12 mouse cellular contexts compared by ENCODE assay signal in genomic region chr16:42910716-42911115, GRCm38 (mm10). TPM values are rescaled to one million over a fixed set of nuclear protein-coding genes. Genes with fewer than 3 reads are reported as not detected.
DNase-seq lines count a peak whose midpoint lies in the region; ATAC-seq lines count a peak whose summit lies in the region.
"Had no signal": no experiment of that assay in that cellular context is flagged by ENCODE, and none has a peak within 500 bp of the region (broad histone marks: within the 10 kb centered on the region; RNA-seq: fewer than 3 reads in every experiment).

No protein-coding gene starts in this region.

- intact Hi-C loops in heart, postnatal 14 days (cut with DNase I): loop anchor here (5.0 to 10.0 kb wide), 4 partner anchors 254 to 894 kb away; no protein-coding TSS in a partner anchor
- intact Hi-C loops in left cerebral cortex, postnatal 25 days (cut with DNase I): loop anchor here (5.0 to 10.0 kb wide), 5 partner anchors 73 to 738 kb away; no protein-coding TSS in a partner anchor

- no peak overlapping the region for H3K4me3 ChIP-seq in forebrain, embryonic 14.5 days (ENCODE audit: low read depth, low read length)
- no peak overlapping the region for H3K4me3 ChIP-seq in forebrain, embryonic 11.5 days (ENCODE audit: low read depth, low read length)
- no peak overlapping the region for H3K4me3 ChIP-seq in hindbrain, embryonic 12.5 days
- H3K4me3 ChIP-seq: erythroblast, embryonic 14.5 days; liver, embryonic 13.5 days had no signal

- peak; percentile 49 for DNase-seq in forebrain, embryonic 14.5 days (ENCODE audit: low spot score)
- no peak for DNase-seq in forebrain, embryonic 11.5 days (ENCODE audit: low spot score)
- peak; percentile 47 for DNase-seq in 3T3-L1 (ENCODE audit: low read depth, low spot score)
- DNase-seq in cerebellum, adult 9-11 months: peak; percentile 82
- peak; percentile 39 to 51 for DNase-seq in heart, postnatal 14 days
- DNase-seq in left cerebral cortex, postnatal 25 days (ENCODE audit: low spot score in 2 of 2): no peak
- DNase-seq: liver, embryonic 13.5 days had no signal

- no peaks in the 10 kb centered on the region for H3K36me3 ChIP-seq in forebrain, embryonic 14.5 days (ENCODE audit: control insufficient read depth, insufficient read depth, low read length)
- H3K36me3 ChIP-seq in forebrain, embryonic 11.5 days (ENCODE audit: control insufficient read depth, insufficient read depth, low read length): no peaks in the 10 kb centered on the region
- no peaks in the 10 kb centered on the region for H3K36me3 ChIP-seq in hindbrain, embryonic 12.5 days
- H3K36me3 ChIP-seq: liver, embryonic 13.5 days had no signal

- H3K4me1 ChIP-seq in forebrain, embryonic 14.5 days (ENCODE audit: control insufficient read depth, insufficient read depth, low read length): peaks cover 10% of the 10 kb centered on the region
- H3K4me1 ChIP-seq in forebrain, embryonic 11.5 days (replicated peaks; ENCODE audit: control insufficient read depth, insufficient read depth, low read length): 0 out of 2 replicates have a peak, but pooled peaks cover 3% of the 10 kb centered on the region
- peaks cover 9% of the 10 kb centered on the region for H3K4me1 ChIP-seq in hindbrain, embryonic 12.5 days
- H3K4me1 ChIP-seq: liver, embryonic 13.5 days had no signal

- ATAC-seq in forebrain, embryonic 14.5 days: no peak
- ATAC-seq in forebrain, embryonic 11.5 days (replicated peaks; ENCODE audit: low FRiP score): no peak
- no peak for ATAC-seq in activated CD4-positive, CD25-positive, alpha-beta regulatory T cell, adult 4 months
- ATAC-seq in hindbrain, embryonic 12.5 days (ENCODE audit: low FRiP score): no peak
- ATAC-seq: midbrain, embryonic 16.5 days had no signal

- no peak overlapping the region for H3K27ac ChIP-seq in forebrain, embryonic 14.5 days (ENCODE audit: low read depth, low read length)
- H3K27ac ChIP-seq in forebrain, embryonic 11.5 days (ENCODE audit: low read depth, low read length): no peak overlapping the region
- no peak overlapping the region for H3K27ac ChIP-seq in hindbrain, embryonic 12.5 days
- H3K27ac ChIP-seq: liver, embryonic 13.5 days had no signal

- 60% methylated on average over 3 of the region's 3 CpGs for WGBS in forebrain, embryonic 14.5 days
- 79% methylated on average over 3 of the region's 3 CpGs for WGBS in forebrain, embryonic 11.5 days
- 76% methylated on average over 3 of the region's 3 CpGs for WGBS in hindbrain, embryonic 12.5 days

- H3K4me2 ChIP-seq in forebrain, embryonic 14.5 days (ENCODE audit: low read length): 0 out of 2 replicates have a peak overlapping the region, but pooled peaks have one; percentile 17
- no peak overlapping the region for H3K4me2 ChIP-seq in forebrain, embryonic 11.5 days (ENCODE audit: low read depth, low read length, severe bottlenecking)
- no peak overlapping the region for H3K4me2 ChIP-seq in hindbrain, embryonic 12.5 days (replicated peaks)
- H3K4me2 ChIP-seq: liver, embryonic 13.5 days had no signal

- H3K9ac ChIP-seq in forebrain, embryonic 14.5 days (ENCODE audit: low read length): no peak overlapping the region
- no peak overlapping the region for H3K9ac ChIP-seq in forebrain, embryonic 11.5 days (ENCODE audit: low read length)
- H3K9ac ChIP-seq in hindbrain, embryonic 12.5 days: no peak overlapping the region
- H3K9ac ChIP-seq: liver, embryonic 13.5 days had no signal

- no peaks in the 10 kb centered on the region for H3K27me3 ChIP-seq in forebrain, embryonic 14.5 days (replicated peaks; ENCODE audit: control insufficient read depth, insufficient read depth, low read length)
- no peaks in the 10 kb centered on the region for H3K27me3 ChIP-seq in forebrain, embryonic 11.5 days (ENCODE audit: control insufficient read depth, insufficient read depth, low read length)
- H3K27me3 ChIP-seq in hindbrain, embryonic 12.5 days: no peaks in the 10 kb centered on the region
- H3K27me3 ChIP-seq: CH12.LX; liver, embryonic 13.5 days had no signal

- no peaks in the 10 kb centered on the region for H3K9me3 ChIP-seq in forebrain, embryonic 14.5 days (replicated peaks; ENCODE audit: control insufficient read depth, low read length)
- no peaks in the 10 kb centered on the region for H3K9me3 ChIP-seq in forebrain, embryonic 11.5 days (ENCODE audit: control insufficient read depth, low read length)
- H3K9me3 ChIP-seq in hindbrain, embryonic 12.5 days (replicated peaks): no peaks in the 10 kb centered on the region
- H3K9me3 ChIP-seq: liver, embryonic 13.5 days had no signal

RNA-seq across cellular contexts. Expression of gene Zbtb20, which starts 35.0 kb away (rescaled TPM):
- 41.0 and 86.0 TPM in 2 replicates for polyA plus RNA-seq in forebrain, embryonic 14.5 days (2014; fragmentation: Nextera tagmentation; extraction: Ambion mirVana)
- 54.7 and 56.6 TPM in 2 replicates for polyA plus RNA-seq in forebrain, embryonic 11.5 days (2014; fragmentation: Nextera tagmentation; extraction: Ambion mirVana)
- 100 to 1,000 TPM; 169 to 192 TPM for total RNA-seq in heart, postnatal 14 days (2021)
- polyA plus RNA-seq in activated CD4-positive, CD25-positive, alpha-beta regulatory T cell, adult 4 months (2017; shearing (Covaris generic)): 10 to 100 TPM; 41.3 to 43.4 TPM
- polyA plus RNA-seq in hindbrain, embryonic 12.5 days (2016; fragmentation: Nextera tagmentation; extraction: Ambion mirVana): 62.9 and 64.6 TPM in 2 replicates
- 10 to 100 TPM; 43.0 to 58.8 TPM for total RNA-seq in left cerebral cortex, postnatal 25 days (2021)

Comparison
In these comparisons a context has a peak if more than half of its experiments do, and no peak if none do; other contexts are left out.
1. DNase-seq: peak in forebrain, embryonic 14.5 days (single experiment), 3T3-L1 (single experiment), cerebellum, adult 9-11 months (single experiment) and heart, postnatal 14 days (2 of 2); none in forebrain, embryonic 11.5 days (single experiment) and left cerebral cortex, postnatal 25 days (0 of 2).